Mouse (Mus musculus): ENCODE measurements around the gene Chgb. TPM values are rescaled to one million over a fixed set of nuclear protein-coding genes. Genes with fewer than 3 reads are reported as not detected.

The Chgb gene
- polyA plus RNA-seq, 1 experiment from 2014 or later = 0.07 TPM

GRCm38 (mm10) chr2:132781439-132782068 is 476 bp downstream of the Chgb start:
- 4% methylated on average over 38 of the region's 41 CpGs for WGBS (ENCODE audit: missing documents)
- H3K4me3 ChIP-seq (ENCODE audit: inconsistent target) = no peak overlapping the region
- H3K36me3 ChIP-seq (ENCODE audit: inconsistent target) = no peaks in the 10 kb centered on the region
- no peak overlapping the region for H3K27ac ChIP-seq
- H3K79me2 ChIP-seq (ENCODE audit: inconsistent target) = no peaks in the 10 kb centered on the region

GRCm38 (mm10) chr2:132784039-132784438 is 3.0 kb downstream of the Chgb start:
- H3K27ac ChIP-seq = no peak overlapping the region
- no peaks in the 10 kb centered on the region for H3K79me2 ChIP-seq (ENCODE audit: inconsistent target)
- 82% methylated on average over 6 of the region's 6 CpGs for WGBS (ENCODE audit: missing documents)
- no peak overlapping the region for H3K4me3 ChIP-seq (ENCODE audit: inconsistent target)
- H3K36me3 ChIP-seq (ENCODE audit: inconsistent target) = no peaks in the 10 kb centered on the region

- H3K4me3 ChIP-seq (ENCODE audit: inconsistent target) = no peak overlapping the region
- no peaks in the 10 kb centered on the region for H3K36me3 ChIP-seq (ENCODE audit: inconsistent target)
- WGBS (ENCODE audit: missing documents) = 73% methylated on average over 19 of the region's 19 CpGs
- H3K79me2 ChIP-seq (ENCODE audit: inconsistent target) = no peaks in the 10 kb centered on the region
- H3K27ac ChIP-seq = no peak overlapping the region
Measured at GRCm38 (mm10) chr2:132793441-132794203, 12.5 kb downstream of the Chgb start.

- Histone ChIP-seq H3K36me3 (ENCODE audit: inconsistent target) (no peaks in the 10 kb centered on the region), H3K4me3 (ENCODE audit: inconsistent target) (no peak overlapping the region), H3K79me2 (ENCODE audit: inconsistent target) (no peaks in the 10 kb centered on the region), H3K27ac (no peak overlapping the region)
- 93% methylated on average over 7 of the region's 7 CpGs for WGBS (ENCODE audit: missing documents)
Measured at GRCm38 (mm10) chr2:132794204-132794586, 13.1 kb downstream of the Chgb start.

DNA sequence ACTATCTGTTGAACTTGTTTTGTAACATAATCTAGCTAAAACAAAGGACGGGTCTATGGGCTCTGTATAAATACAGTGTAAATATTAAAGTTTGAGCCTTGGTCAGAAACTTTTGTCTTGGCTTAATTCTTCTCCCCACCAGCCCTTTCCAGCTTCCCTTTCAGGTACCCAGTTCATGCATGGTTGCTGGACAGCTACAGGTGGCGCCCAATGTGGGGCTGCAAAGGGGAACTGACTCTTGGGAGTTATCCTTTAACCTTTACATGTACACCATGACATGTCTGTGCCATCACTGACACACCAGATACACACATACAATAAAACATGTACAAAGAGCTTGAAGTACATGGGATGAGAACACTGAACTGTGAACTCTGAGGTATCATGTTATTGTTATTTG is 21.9 kb downstream of the Chgb start:
- WGBS (ENCODE audit: missing documents) = 100% methylated on average over 2 of the region's 2 CpGs
- peaks cover 33% of the 10 kb centered on the region for H3K36me3 ChIP-seq (ENCODE audit: inconsistent target)
- no peak overlapping the region for H3K27ac ChIP-seq

DNA sequence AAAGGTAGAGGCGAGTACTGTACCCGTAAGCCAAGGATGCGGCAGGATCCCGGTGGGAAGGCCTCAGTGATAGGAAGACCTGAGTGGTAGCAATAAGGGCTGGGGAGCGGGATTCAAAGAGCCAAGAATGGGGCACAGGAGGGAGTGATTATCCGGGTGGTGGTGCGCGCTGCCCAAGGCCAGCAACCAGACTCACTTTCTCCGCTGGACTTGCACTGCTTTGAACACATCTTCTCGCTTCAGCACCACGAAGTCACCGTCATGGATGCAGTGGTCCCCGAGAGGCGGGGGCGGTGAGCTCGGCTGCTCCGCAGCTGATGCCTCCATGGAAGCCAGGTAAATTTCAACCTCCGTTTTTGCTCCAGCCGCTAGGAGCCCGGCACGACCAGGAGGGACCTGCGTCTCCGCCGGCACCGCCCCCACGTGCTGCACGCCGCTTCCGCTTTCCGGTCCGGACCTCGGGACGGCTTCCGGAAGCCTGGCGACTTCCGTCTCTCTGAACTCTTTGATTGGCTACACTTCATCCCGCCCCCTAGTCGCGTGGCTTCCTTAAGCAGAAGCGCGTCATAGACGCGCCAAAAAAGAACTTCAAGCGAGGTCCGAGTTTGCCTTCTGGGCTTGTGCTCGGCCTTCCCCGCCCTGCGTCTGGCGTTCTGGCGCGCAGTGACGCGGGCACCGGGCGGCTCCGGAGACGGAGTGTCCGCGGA is 34.7 kb downstream of the Chgb start, which contains the start of the genes Trmt6 and Mcm8:
Trmt6 (minus strand) TSS at position 448 of the 707 bp plus-strand sequence.
Mcm8 (plus strand) TSS at position 534 of the 707 bp plus-strand sequence.
- peaks cover 19% of the 10 kb centered on the region; the same call in 1 of the 2 replicates for H3K36me3 ChIP-seq (ENCODE audit: inconsistent target)
- H3K79me2 ChIP-seq (ENCODE audit: inconsistent target) = peaks cover 31% of the 10 kb centered on the region
- peak within 1 kb of the TSS; percentile 27 for H3K27ac ChIP-seq
- WGBS (ENCODE audit: missing documents) = under 1% methylated on average over 59 of the region's 59 CpGs
- H3K4me3 ChIP-seq (ENCODE audit: inconsistent target) = peak within 1 kb of the TSS; percentile 97

More for the DNA sequence above, 21.9 kb downstream of the Chgb start:
- no peaks in the 10 kb centered on the region for H3K79me2 ChIP-seq (ENCODE audit: inconsistent target)
- H3K4me3 ChIP-seq (ENCODE audit: inconsistent target) = no peak overlapping the region

DNA sequence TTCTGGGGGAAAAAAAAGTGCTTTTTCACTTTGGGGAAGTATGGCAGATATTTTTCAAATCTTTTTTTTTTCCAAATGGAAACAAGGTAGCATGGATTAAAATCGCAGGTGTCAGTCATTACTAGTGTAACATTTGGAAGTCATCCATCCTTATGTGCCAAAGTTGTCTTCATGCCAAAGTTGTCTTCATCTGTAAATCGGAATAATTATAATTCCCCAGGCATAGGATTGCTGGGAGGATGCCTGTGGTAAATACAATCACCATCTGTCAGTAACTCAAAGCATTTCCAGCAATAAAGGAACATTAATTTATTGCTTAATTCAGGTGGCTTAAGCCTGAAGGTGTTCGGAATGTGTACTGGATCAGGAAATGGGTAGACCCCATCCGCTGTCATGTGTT is 60.0 kb downstream of the Chgb start:
- Histone ChIP-seq H3K79me2 (ENCODE audit: inconsistent target) (no peaks in the 10 kb centered on the region), H3K36me3 (ENCODE audit: inconsistent target) (no peaks in the 10 kb centered on the region), H3K27ac (no peak overlapping the region), H3K4me3 (ENCODE audit: inconsistent target) (no peak overlapping the region)
- WGBS (ENCODE audit: missing documents) = 94% methylated on average over 4 of the region's 4 CpGs

Other genes with a start within 250 kb of the Chgb start
- 32.8 to 48.7 TPM (median 39.6 TPM) in 3 replicates for gene Gpcpd1, start 193.5 kb upstream of the Chgb start, polyA plus RNA-seq (2018)
- 6.5 to 11.1 TPM (median 6.9 TPM) in 3 replicates for gene Shld1, start 94.3 kb upstream of the Chgb start, polyA plus RNA-seq (2018)
- 17.7 to 28.3 TPM (median 25.2 TPM) in 3 replicates for gene Trmt6, start 34.8 kb downstream of the Chgb start, polyA plus RNA-seq (2018)
- gene Mcm8, start 34.9 kb downstream of the Chgb start, polyA plus RNA-seq (2018) = 0.82 to 5.8 TPM (median 1.5 TPM) in 3 replicates
- gene Crls1, start 65.4 kb downstream of the Chgb start, polyA plus RNA-seq (2018) = 16.5 to 24.2 TPM (median 20.4 TPM) in 3 replicates
- gene Lrrn4, start 99.6 kb downstream of the Chgb start, polyA plus RNA-seq (2018) = not detected in 3 replicates
- gene Fermt1, start 164.6 kb downstream of the Chgb start, polyA plus RNA-seq (2018) = not detected in 3 replicates

All from macrophage (primary cell).